Mouse (Mus musculus): ENCODE results near the gene Smarcd1.

DNA sequence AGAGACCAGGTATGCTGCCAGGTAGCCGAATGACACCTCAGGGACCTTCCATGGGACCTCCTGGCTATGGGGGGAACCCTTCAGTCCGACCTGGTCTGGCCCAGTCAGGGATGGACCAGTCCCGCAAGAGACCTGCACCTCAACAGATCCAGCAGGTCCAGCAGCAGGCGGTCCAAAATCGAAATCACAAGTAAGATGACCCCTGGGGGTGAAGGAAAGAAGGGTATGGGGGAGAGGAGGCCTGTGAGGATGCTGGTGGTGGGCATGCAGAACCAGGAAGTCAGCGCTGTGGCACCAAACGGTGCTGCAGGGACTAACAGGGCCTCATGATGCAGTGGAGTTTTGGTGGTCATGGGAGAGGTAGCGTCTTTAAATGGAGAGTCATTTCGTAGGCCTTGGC lies 1.2 kb downstream of the Smarcd1 start:
- no peak for TF ChIP-seq POLR2A (IDR thresholded peaks at IDR 0.05; ENCODE audit: extremely low read depth, insufficient read depth, low read length)
- no peak for TF ChIP-seq CTCF (IDR thresholded peaks at IDR 0.05; ENCODE audit: extremely low read depth, insufficient read depth, low read length)
